ENCODE assay signal across 8 mouse cellular contexts in the genomic region with DNA sequence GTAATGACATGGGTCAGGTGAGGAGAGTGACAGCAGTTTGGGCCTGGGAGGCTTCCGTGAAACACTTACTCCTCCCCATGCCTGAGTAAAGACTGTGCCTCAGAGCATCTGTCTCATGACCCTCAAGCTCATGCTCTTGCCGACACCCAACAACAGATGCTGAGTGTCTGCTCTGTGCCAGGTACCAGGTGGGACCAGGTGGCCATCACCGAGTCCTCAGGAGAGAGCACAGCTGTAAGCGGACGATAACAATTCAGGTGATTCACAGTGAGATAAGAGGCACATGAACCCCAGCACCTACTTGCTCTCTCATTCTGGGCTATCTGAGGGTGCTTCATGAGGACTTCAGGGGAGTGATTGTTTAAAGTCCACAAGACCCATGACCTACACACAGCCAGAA. TPM values are rescaled to one million over a fixed set of nuclear protein-coding genes. Genes with fewer than 3 reads are reported as not detected.
DNase-seq lines count a peak whose midpoint lies in the region; ATAC-seq lines count a peak whose summit lies in the region.
"Not testable (repeated sequence)": the region's sequence is repeated elsewhere in the genome, so short reads cannot be mapped to it uniquely, and the experiment has no call there.

No protein-coding gene starts in this region.

- H3K36me3 ChIP-seq in embryonic facial prominence, embryonic 11.5 days (replicated peaks; ENCODE audit: control insufficient read depth, insufficient read depth, low read depth, low read length); hindbrain, embryonic 15.5 days; liver, embryonic 15.5 days (replicated peaks); stomach, embryonic 14.5 days (ENCODE audit: control insufficient read depth, insufficient read depth, low read length): not testable (repeated sequence)

- not testable (repeated sequence) for H3K9me3 ChIP-seq in embryonic facial prominence, embryonic 11.5 days (replicated peaks; ENCODE audit: control insufficient read depth, low read length); liver, embryonic 15.5 days (replicated peaks); stomach, embryonic 14.5 days (ENCODE audit: control insufficient read depth, low read depth, low read length)
- peaks cover 16% of the 10 kb centered on the region for H3K9me3 ChIP-seq in hindbrain, embryonic 15.5 days

- H3K27ac ChIP-seq in embryonic facial prominence, embryonic 11.5 days (replicated peaks; ENCODE audit: low read depth, low read length); hindbrain, embryonic 15.5 days (replicated peaks); liver, embryonic 15.5 days (replicated peaks); stomach, embryonic 14.5 days (ENCODE audit: low read length): not testable (repeated sequence)

- H3K4me2 ChIP-seq in embryonic facial prominence, embryonic 11.5 days (ENCODE audit: low read depth, low read length); hindbrain, embryonic 15.5 days; liver, embryonic 15.5 days; stomach, embryonic 14.5 days (replicated peaks; ENCODE audit: low read depth, low read length): not testable (repeated sequence)

- H3K9ac ChIP-seq in embryonic facial prominence, embryonic 11.5 days (replicated peaks; ENCODE audit: low read length); hindbrain, embryonic 15.5 days; liver, embryonic 15.5 days; stomach, embryonic 14.5 days (replicated peaks; ENCODE audit: low read depth, low read length): not testable (repeated sequence)

- H3K4me1 ChIP-seq in embryonic facial prominence, embryonic 11.5 days (ENCODE audit: control insufficient read depth, insufficient read depth, low read length); hindbrain, embryonic 15.5 days (replicated peaks); liver, embryonic 15.5 days (replicated peaks); stomach, embryonic 14.5 days (ENCODE audit: control insufficient read depth, insufficient read depth, low read length): not testable (repeated sequence)

- H3K4me3 ChIP-seq in embryonic facial prominence, embryonic 11.5 days (ENCODE audit: low read depth, low read length); hindbrain, embryonic 15.5 days; liver, embryonic 15.5 days (replicated peaks); stomach, embryonic 14.5 days (ENCODE audit: low read depth, low read length): not testable (repeated sequence)

- intact Hi-C loops in gastrocnemius, postnatal 36 days (cut with DNase I), result not testable (repeated sequence)

- not testable (repeated sequence) for H3K27me3 ChIP-seq in embryonic facial prominence, embryonic 11.5 days (ENCODE audit: control insufficient read depth, insufficient read depth, low read length); hindbrain, embryonic 15.5 days; liver, embryonic 15.5 days; stomach, embryonic 14.5 days (ENCODE audit: control insufficient read depth, insufficient read depth, low read length)

- 89% methylated on average over 4 of the region's 5 CpGs for WGBS in embryonic facial prominence, embryonic 11.5 days
- WGBS in hindbrain, embryonic 15.5 days, result 87% methylated on average over 4 of the region's 5 CpGs
- 69% methylated on average over 4 of the region's 5 CpGs for WGBS in liver, embryonic 15.5 days (ENCODE audit: insufficient replicate concordance)
- 88% methylated on average over 4 of the region's 5 CpGs for WGBS in stomach, embryonic 14.5 days

- DNase-seq in T-cell, adult 2 months (ENCODE audit: low spot score), result peak; percentile 74
- not testable (repeated sequence) for DNase-seq in embryonic facial prominence, embryonic 11.5 days (ENCODE audit: low spot score)
- DNase-seq in gastrocnemius, postnatal 36 days, result peak; percentile 82 to 96
- peak; percentile 87 to 92 for DNase-seq in layer of hippocampus, adult 8-10 months (ENCODE audit: low spot score in 2 of 2)

- peak; percentile 78 for ATAC-seq in embryonic facial prominence, embryonic 11.5 days (replicated peaks; ENCODE audit: insufficient number of reproducible peaks, low FRiP score, low TSS enrichment, low read depth)
- ATAC-seq in hindbrain, embryonic 15.5 days (ENCODE audit: low FRiP score, low read depth), result peak; percentile 78
- peak; percentile 50 for ATAC-seq in liver, embryonic 15.5 days (ENCODE audit: insufficient read depth)
- peak; percentile 12 for ATAC-seq in monocyte, adult 5-6 weeks (replicated peaks; ENCODE audit: insufficient number of reproducible peaks, low FRiP score, low TSS enrichment, poor library complexity, severe bottlenecking)
- ATAC-seq in stomach, embryonic 14.5 days (ENCODE audit: insufficient number of reproducible peaks, insufficient read depth, low FRiP score, low read depth), result peak; percentile 71

RNA-seq across cellular contexts. Expression of gene Sfi1, which starts 50.9 kb away (rescaled TPM):
- 6.5 and 8.4 TPM in 2 replicates for polyA plus RNA-seq in embryonic facial prominence, embryonic 11.5 days (2014; fragmentation: Nextera tagmentation; extraction: Ambion mirVana)
- 1 to 10 TPM; 9.3 to 9.9 TPM for total RNA-seq in gastrocnemius, postnatal 36 days (2021)
- 16.9 and 17.2 TPM in 2 replicates for polyA plus RNA-seq in hindbrain, embryonic 15.5 days (2015; fragmentation: Nextera tagmentation; extraction: Ambion mirVana)
- total RNA-seq in layer of hippocampus, adult 8-10 months (2022), result 100 to 1,000 TPM in 1 of 4 experiments, 10 to 100 TPM in 3; 78.7 to 104 (median 90.0) TPM
- 3.2 and 4.2 TPM in 2 replicates for polyA plus RNA-seq in liver, embryonic 15.5 days (2015; fragmentation: Nextera tagmentation; extraction: Ambion mirVana)
- total RNA-seq in monocyte, adult 5-6 weeks (2017), result 30.9 to 63.3 TPM (median 32.0 TPM) in 3 replicates
- 12.5 and 14.6 TPM in 2 replicates for polyA plus RNA-seq in stomach, embryonic 14.5 days (2014; fragmentation: Nextera tagmentation; extraction: Ambion mirVana)

RNA-seq across cellular contexts. Expression of gene Eif4enif1, which starts 59.8 kb away (rescaled TPM):
- 61.0 and 61.8 TPM in 2 replicates for polyA plus RNA-seq in embryonic facial prominence, embryonic 11.5 days (2014; fragmentation: Nextera tagmentation; extraction: Ambion mirVana)
- 10 to 100 TPM; 26.6 to 27.9 TPM for total RNA-seq in gastrocnemius, postnatal 36 days (2021)
- polyA plus RNA-seq in hindbrain, embryonic 15.5 days (2015; fragmentation: Nextera tagmentation; extraction: Ambion mirVana), result 53.5 and 58.9 TPM in 2 replicates
- 10 to 100 TPM; 65.3 to 75.5 (median 69.9) TPM for total RNA-seq in layer of hippocampus, adult 8-10 months (2022)
- 22.3 and 23.9 TPM in 2 replicates for polyA plus RNA-seq in liver, embryonic 15.5 days (2015; fragmentation: Nextera tagmentation; extraction: Ambion mirVana)
- total RNA-seq in monocyte, adult 5-6 weeks (2017), result 63.9 to 84.5 TPM (median 83.3 TPM) in 3 replicates
- polyA plus RNA-seq in stomach, embryonic 14.5 days (2014; fragmentation: Nextera tagmentation; extraction: Ambion mirVana), result 59.5 and 62.7 TPM in 2 replicates

Comparison
In these comparisons a context has a peak if more than half of its experiments do, and no peak if none do; other contexts are left out.
1. ATAC-seq: peak in every context shown above with its lines; median percentile 78 in embryonic facial prominence, embryonic 11.5 days; 78 in hindbrain, embryonic 15.5 days; 71 in stomach, embryonic 14.5 days; 50 in liver, embryonic 15.5 days; 12 in monocyte, adult 5-6 weeks.